Mouse (Mus musculus) stomach, postnatal 0 days (tissue): Measurements from ENCODE around the gene Mapk11.

ENCODE experiments used
- CTCF ChIP-seq: IDR thresholded peaks from 2 replicates; pipeline ENCODE4 v1.5.1; 2016; ENCODE audit warnings: antibody characterized with exemption, low read depth, mild to moderate bottlenecking, moderate library complexity
- EP300 ChIP-seq: optimal IDR thresholded peaks from 2 replicates; pipeline ENCODE3; 2016; ENCODE audit warnings: antibody characterized with exemption

- TF ChIP-seq CTCF (no peak), EP300 (no peak)
Measured at GRCm38 (mm10) chr15:89126622-89127021, 22.8 kb downstream of the Mapk11 start.
